Mouse (Mus musculus): ENCODE data around the gene BC025920. TPM values are rescaled to one million over a fixed set of nuclear protein-coding genes. Genes with fewer than 3 reads are reported as not detected.

The BC025920 gene
- polyA plus RNA-seq, 1 experiment from 2014 or later, result 2.6 TPM

DNA sequence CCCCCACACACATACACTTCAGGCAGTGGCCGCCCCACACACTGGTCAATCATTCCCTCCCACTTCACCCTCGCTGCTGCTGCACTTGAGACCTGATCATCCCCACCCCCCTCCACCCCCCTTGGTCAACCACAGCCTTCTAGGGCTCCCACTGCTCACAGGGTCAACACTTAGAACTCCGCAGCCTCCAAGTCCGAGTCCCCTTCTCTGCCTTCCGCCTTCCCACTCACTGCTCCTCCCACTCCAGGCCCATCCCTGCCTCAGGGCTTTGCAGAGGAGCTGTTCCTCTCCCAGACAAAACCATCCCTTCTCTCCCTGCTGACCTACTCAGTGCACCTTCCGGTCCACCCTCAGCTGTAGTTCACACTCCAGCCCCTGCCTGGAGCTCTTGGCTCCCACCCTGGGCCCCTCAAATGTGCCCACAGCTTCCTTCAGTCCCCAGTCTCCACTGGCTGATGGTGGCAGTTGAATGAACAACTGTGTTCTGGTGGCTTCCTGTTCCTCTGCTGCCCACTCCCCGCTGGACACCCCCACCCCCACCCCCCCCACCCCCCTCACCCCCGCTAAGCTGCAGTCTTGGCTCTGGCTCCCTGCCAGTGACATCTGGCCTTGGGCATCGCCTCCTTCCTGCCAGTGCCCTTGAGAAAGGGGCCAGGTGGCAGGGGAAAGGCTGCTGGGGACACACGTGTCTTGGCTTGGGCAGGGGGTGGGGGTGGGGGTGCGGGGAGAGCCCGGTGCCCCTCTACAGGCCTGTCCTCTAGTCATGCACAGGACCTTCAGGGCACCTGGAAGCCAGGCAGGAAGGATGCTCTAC, 8.7 kb upstream of the BC025920 start:
- peak overlapping the region; percentile 31; the same call in 1 of the 2 replicates for H3K9ac ChIP-seq (replicated peaks)
- ATAC-seq (ENCODE audit: low FRiP score, low read depth), result peak; percentile 21; the same call in 1 of the 2 replicates
- WGBS, result 12% methylated on average over 12 of the region's 12 CpGs
- H3K27ac ChIP-seq (replicated peaks), result peak overlapping the region; percentile 65
- H3K9me3 ChIP-seq, result no peaks in the 10 kb centered on the region
- no peaks in the 10 kb centered on the region for H3K36me3 ChIP-seq
- peak overlapping the region; percentile 42 for H3K4me2 ChIP-seq (replicated peaks)
- peaks cover 95% of the 10 kb centered on the region for H3K27me3 ChIP-seq
- H3K4me1 ChIP-seq, result peaks cover 44% of the 10 kb centered on the region
- no peak overlapping the region for H3K4me3 ChIP-seq

DNA sequence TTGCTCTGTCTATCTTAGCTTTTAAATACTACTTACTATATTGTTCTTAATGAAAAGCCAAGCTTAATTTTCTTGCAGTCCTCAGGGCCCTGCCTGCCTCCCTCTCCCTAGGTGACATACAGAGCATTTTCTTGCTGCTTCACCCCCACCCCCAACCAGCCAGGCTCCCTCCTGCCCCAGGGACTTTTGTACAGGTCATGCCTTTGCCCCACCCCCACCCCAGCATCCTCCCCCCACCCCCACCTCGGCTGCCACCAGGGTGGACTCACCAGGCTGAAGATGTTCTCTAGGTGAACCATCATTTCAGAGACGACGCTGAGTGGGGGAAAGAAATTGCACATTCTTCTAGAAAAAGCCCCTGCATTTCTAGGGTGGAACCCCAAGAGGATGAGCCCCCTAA, 7.7 kb upstream of the BC025920 start:
- ATAC-seq (ENCODE audit: low FRiP score, low read depth), result no peak
- H3K27me3 ChIP-seq, result peaks cover 90% of the 10 kb centered on the region
- 38% methylated on average over 3 of the region's 3 CpGs for WGBS
- no peaks in the 10 kb centered on the region for H3K36me3 ChIP-seq
- H3K4me2 ChIP-seq (replicated peaks), result no peak overlapping the region
- no peak overlapping the region for H3K9ac ChIP-seq (replicated peaks)
- H3K4me3 ChIP-seq, result no peak overlapping the region
- no peaks in the 10 kb centered on the region for H3K9me3 ChIP-seq
- no peak overlapping the region for H3K27ac ChIP-seq (replicated peaks)
- peaks cover 49% of the 10 kb centered on the region for H3K4me1 ChIP-seq

DNA sequence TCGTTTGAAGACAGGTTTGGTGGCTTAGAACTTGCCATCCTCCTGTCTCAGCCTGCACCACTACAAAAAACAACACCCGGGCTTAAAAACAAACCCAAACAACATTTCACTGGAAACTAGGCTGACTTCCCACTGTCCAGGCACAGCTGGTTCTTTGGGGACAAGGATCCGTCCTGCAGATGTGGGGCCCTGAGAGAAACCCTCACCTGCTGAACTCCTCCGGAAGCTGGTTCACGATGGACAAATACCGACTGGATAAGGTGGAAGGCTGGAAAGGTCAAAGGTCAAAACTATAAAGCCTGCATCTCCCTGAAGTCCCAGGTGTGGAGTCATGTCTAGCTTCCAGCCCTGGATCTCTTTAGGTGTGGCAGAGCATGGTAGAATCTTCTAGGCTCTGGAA, 7.2 kb upstream of the BC025920 start:
- no peak for ATAC-seq (ENCODE audit: low FRiP score, low read depth)
- H3K4me3 ChIP-seq, result no peak overlapping the region
- peaks cover 49% of the 10 kb centered on the region for H3K4me1 ChIP-seq
- H3K27me3 ChIP-seq, result peaks cover 85% of the 10 kb centered on the region
- no peaks in the 10 kb centered on the region for H3K9me3 ChIP-seq
- 53% methylated on average over 6 of the region's 6 CpGs for WGBS
- no peaks in the 10 kb centered on the region for H3K36me3 ChIP-seq
- no peak overlapping the region for H3K9ac ChIP-seq (replicated peaks)
- no peak overlapping the region for H3K4me2 ChIP-seq (replicated peaks)
- no peak overlapping the region for H3K27ac ChIP-seq (replicated peaks)

DNA sequence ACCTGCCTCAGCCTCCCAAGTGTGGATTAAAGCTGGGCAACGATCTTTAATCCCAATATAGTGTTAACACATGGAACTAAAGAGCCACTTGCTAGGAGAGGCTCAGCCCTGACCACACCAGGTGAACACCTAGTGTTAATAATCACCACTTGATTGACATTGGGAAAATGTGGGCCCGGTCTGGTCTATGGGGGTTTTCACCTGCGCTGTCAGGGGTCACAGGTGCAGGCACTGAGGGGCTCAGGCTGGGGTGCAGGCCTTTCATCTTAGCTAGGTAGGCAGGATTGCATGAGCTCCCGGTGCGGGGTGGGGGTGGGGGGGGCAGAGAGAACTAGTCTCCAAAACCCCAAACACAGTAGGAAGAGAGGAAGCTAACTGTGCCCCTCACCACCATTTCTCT, 6.4 kb upstream of the BC025920 start:
- H3K9me3 ChIP-seq, result no peaks in the 10 kb centered on the region
- H3K4me2 ChIP-seq (replicated peaks), result no peak overlapping the region
- peaks cover 78% of the 10 kb centered on the region for H3K27me3 ChIP-seq
- H3K4me3 ChIP-seq, result no peak overlapping the region
- no peak for ATAC-seq (ENCODE audit: low FRiP score, low read depth)
- no peak overlapping the region for H3K27ac ChIP-seq (replicated peaks)
- 84% methylated on average over 5 of the region's 5 CpGs for WGBS
- H3K4me1 ChIP-seq, result peaks cover 49% of the 10 kb centered on the region
- no peaks in the 10 kb centered on the region for H3K36me3 ChIP-seq
- no peak overlapping the region for H3K9ac ChIP-seq (replicated peaks)

DNA sequence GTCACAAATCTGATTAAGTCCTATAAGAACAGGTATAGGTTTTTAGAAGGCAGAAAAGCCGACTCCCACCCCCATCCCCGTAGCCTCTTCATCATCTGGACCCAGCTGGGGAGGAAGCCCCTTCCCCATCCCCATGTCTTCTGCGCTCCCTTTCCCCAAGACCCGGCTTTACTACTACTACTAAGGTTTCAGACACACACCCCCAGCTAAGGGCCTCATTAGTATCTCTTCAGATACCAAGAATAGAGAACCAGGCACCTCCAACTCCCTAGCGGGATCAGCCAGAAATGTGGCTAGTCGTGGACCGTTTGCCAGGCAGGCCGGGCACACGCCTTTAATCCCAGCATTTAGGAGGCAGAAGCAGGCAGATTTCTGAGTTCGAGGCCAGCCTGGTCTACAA, 6.0 kb upstream of the BC025920 start:
- Histone ChIP-seq H3K27me3 (peaks cover 73% of the 10 kb centered on the region), H3K4me1 (peaks cover 53% of the 10 kb centered on the region), H3K36me3 (no peaks in the 10 kb centered on the region), H3K27ac (replicated peaks) (no peak overlapping the region), H3K9me3 (no peaks in the 10 kb centered on the region), H3K9ac (replicated peaks) (no peak overlapping the region), H3K4me2 (replicated peaks) (no peak overlapping the region), H3K4me3 (no peak overlapping the region)
- ATAC-seq (ENCODE audit: low FRiP score, low read depth), result no peak
- WGBS, result 58% methylated on average over 10 of the region's 10 CpGs

DNA sequence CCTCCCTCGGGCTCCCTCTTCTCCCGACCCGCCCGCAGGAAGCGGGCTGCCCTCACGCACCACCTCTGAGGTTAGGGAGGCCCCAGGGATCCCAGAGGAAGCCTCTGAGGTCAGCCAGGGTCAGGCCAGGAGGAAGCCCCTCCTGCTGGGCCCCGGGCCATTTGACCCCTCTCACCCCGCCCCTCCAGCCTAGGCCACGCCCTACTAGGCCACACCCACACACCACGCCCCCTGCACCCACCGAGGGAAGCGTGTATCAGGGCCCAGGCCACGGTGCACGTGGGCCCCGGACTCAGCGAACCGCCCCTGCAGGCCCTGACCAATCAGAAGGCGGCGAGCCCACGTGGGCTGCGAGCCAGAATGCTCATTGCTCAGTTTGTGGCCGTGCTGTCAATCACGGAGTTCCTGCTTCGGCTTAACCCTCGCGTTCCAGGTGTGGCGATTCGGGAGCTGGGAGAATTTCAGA, 5.3 kb upstream of the BC025920 start, which contains the start of gene Tle6:
TSS of gene Tle6 (minus strand) at position 336 of the 466 bp plus-strand sequence.
- Histone ChIP-seq H3K4me2 (replicated peaks) (peak within 1 kb of the TSS; percentile 44), H3K4me1 (peaks cover 55% of the 10 kb centered on the region), H3K9ac (replicated peaks) (no peak within 1 kb of the TSS), H3K9me3 (no peaks in the 10 kb centered on the region), H3K4me3 (peak within 1 kb of the TSS; percentile 24), H3K27me3 (peaks cover 66% of the 10 kb centered on the region), H3K27ac (replicated peaks) (no peak within 1 kb of the TSS), H3K36me3 (no peaks in the 10 kb centered on the region)
- WGBS, result under 1% methylated on average over 26 of the region's 28 CpGs
- ATAC-seq (ENCODE audit: low FRiP score, low read depth), result peak; percentile 76

DNA sequence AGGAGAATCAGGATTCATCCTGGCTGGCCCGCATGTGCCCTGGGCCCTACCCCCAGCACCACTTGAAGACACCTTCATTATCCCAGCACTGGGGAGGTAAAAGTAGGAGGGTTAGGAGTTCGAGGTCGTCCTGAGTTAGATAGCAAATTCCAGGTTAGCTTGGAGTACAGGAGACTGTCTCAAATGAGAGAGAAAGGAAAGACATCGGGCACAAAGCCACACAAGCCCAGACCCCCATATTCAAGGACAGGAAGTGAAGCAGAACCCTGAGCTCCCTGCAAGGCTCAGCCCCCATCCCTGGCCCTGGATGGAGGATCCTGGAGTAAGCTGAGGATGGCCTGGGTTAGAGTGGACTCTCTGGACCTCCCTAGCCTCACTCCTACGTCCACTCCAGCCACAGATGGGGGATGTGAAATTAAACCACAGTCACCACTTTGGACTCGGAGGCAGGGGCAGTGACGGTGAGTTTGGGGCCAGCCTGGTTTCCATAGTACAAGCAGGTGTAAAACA, 4.6 kb upstream of the BC025920 start:
- Histone ChIP-seq H3K9me3 (no peaks in the 10 kb centered on the region), H3K4me1 (peaks cover 49% of the 10 kb centered on the region), H3K27ac (replicated peaks) (no peak overlapping the region), H3K36me3 (no peaks in the 10 kb centered on the region), H3K9ac (replicated peaks) (no peak overlapping the region), H3K4me2 (replicated peaks) (peak overlapping the region; percentile 44; the same call in 1 of the 2 replicates), H3K27me3 (peaks cover 59% of the 10 kb centered on the region), H3K4me3 (no peak overlapping the region)
- 6% methylated on average over 7 of the region's 7 CpGs for WGBS
- ATAC-seq (ENCODE audit: low FRiP score, low read depth), result no peak

DNA sequence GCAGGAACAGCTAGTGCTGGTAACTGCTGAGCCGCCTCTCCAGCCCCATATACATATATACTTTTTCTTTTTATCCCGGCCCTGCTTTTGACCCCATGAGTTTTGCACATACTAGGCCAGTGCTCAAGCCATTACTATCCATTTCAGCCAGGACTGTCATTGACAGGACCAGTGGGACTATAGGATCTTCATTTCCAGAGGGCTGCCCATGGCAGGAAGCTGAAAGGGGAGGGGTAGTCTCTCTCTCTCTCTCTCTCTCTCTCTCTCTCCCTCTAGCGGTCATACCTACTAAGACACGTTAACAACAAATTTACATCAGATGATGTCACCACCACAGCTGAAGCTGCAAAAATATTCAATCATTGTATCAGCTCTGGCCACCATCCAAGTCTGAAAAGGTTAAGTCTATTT, 3.3 kb upstream of the BC025920 start:
- no peak overlapping the region for H3K4me2 ChIP-seq (replicated peaks)
- peaks cover 43% of the 10 kb centered on the region for H3K4me1 ChIP-seq
- H3K9ac ChIP-seq (replicated peaks), result no peak overlapping the region
- H3K9me3 ChIP-seq, result no peaks in the 10 kb centered on the region
- no peak overlapping the region for H3K4me3 ChIP-seq
- H3K27ac ChIP-seq (replicated peaks), result no peak overlapping the region
- H3K36me3 ChIP-seq, result no peaks in the 10 kb centered on the region
- 23% methylated on average over 4 of the region's 4 CpGs for WGBS
- ATAC-seq (ENCODE audit: low FRiP score, low read depth), result no peak
- peaks cover 46% of the 10 kb centered on the region for H3K27me3 ChIP-seq

DNA sequence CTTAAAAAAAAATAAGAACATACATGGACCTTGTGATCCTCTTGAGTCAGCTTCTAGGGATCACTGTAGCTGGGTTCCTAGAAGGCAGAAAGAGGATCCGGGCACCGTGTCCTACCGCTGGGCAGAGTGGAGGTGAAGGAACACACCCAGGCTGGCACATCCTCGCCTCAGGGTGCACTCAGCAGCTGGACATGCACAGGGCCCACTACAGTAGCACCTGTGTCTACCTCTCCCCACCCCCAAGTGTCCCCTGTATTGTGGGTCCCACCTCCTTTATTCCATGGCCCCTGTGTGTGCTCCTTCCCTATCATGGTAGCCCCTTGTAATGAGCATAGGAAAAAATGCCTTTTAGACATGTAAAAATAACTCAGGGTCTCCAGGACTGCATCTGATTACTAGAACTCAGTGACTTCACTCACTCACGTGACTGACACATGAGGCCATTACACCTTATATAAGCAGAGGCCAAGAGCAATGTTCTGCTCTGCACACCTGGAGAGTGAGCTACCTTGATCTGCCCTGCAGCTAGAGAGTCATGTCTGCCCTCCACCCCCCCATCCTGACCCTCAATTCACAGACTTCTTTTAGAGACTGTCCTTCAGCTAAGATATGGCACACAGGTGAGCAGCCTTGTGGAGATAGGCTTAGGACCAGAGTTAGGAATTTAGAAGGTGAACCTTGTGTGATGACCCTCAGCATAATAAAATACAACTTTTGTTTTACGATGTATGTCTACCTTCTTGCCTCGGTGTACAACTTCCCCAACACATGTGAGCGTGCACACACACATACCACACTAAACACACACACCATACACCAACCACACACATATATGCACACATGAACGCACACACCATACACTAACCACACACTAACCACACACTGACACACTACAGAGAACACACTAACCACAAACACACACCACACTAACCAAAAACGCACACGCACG, 1.8 kb upstream of the BC025920 start:
- H3K9me3 ChIP-seq, result no peaks in the 10 kb centered on the region
- H3K4me2 ChIP-seq (replicated peaks), result peak overlapping the region; percentile 64; the same call in 1 of the 2 replicates
- 81% methylated on average over 12 of the region's 12 CpGs for WGBS
- peaks cover 4% of the 10 kb centered on the region; the same call in 1 of the 2 replicates for H3K36me3 ChIP-seq
- H3K9ac ChIP-seq (replicated peaks), result no peak overlapping the region
- peak overlapping the region; percentile 93; the same call in 1 of the 2 replicates for H3K27ac ChIP-seq (replicated peaks)
- peaks cover 31% of the 10 kb centered on the region for H3K27me3 ChIP-seq
- ATAC-seq (ENCODE audit: low FRiP score, low read depth), result no peak
- no peak overlapping the region for H3K4me3 ChIP-seq
- H3K4me1 ChIP-seq, result peaks cover 41% of the 10 kb centered on the region

DNA sequence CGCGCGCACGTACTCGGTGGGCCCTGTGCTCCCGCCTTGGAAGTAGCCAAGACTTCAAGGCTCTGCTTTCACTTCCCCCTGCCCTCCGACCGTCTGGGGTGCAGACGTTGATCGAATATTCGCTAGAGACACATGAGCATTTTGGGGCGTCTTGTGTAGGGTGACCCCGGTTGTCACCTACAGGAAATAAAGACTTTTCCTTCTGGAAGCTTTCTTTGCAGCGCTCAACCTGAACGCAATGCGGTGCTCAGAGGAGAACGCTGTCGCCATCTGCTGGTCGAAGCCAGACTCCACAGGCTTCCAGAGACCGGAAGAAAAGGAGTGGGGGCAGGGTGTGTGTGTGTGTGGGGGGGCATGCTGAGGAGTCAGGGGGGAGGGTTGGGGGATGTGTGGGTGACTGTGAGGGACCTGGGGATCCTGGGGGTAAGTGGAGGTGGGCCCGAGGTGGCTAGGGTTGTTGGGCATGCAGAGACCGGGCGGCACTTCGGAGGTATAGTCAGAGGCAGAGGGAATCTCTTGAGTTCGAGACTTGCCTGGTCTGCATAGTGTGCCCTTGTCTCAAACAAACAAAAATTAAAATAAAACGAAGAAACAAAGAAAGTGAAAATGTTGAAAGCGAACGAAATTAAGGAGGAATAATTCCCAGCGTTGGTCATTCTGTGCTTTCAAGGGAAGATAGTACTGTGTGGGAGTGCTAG, 953 bp upstream of the BC025920 start:
- Histone ChIP-seq H3K27me3 (peaks cover 23% of the 10 kb centered on the region), H3K9me3 (no peaks in the 10 kb centered on the region), H3K27ac (replicated peaks) (peak overlapping the region; percentile 93), H3K36me3 (peaks cover 4% of the 10 kb centered on the region; the same call in 1 of the 2 replicates), H3K4me3 (peak overlapping the region; percentile 55), H3K4me1 (peaks cover 39% of the 10 kb centered on the region), H3K4me2 (replicated peaks) (peak overlapping the region; percentile 64), H3K9ac (replicated peaks) (peak overlapping the region; percentile 52; the same call in 1 of the 2 replicates)
- 20% methylated on average over 29 of the region's 29 CpGs for WGBS
- ATAC-seq (ENCODE audit: low FRiP score, low read depth), result peak; percentile 7; the same call in 1 of the 2 replicates

DNA sequence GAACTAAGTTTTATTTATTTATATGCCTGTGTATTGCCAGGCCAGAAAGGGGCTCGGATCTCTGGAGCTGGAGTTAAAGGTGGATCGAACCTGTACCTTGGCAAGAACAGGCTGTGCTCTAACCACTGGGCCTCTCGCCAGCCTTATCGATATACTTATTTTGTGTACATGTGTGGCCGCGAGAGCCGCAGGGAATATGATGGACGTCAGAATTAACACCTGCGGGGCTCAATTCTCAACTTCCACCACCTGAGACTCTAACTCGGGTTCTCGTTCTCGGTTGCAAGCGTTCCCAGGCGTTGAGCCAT, 450 bp upstream of the BC025920 start:
- Histone ChIP-seq H3K9me3 (no peaks in the 10 kb centered on the region), H3K27ac (replicated peaks) (peak overlapping the region; percentile 93), H3K36me3 (peaks cover 4% of the 10 kb centered on the region; the same call in 1 of the 2 replicates), H3K4me1 (peaks cover 37% of the 10 kb centered on the region), H3K9ac (replicated peaks) (peak overlapping the region; percentile 52; the same call in 1 of the 2 replicates), H3K4me2 (replicated peaks) (peak overlapping the region; percentile 64), H3K4me3 (peak overlapping the region; percentile 55), H3K27me3 (peaks cover 19% of the 10 kb centered on the region)
- peak; percentile 20 for ATAC-seq (ENCODE audit: low FRiP score, low read depth)
- 3% methylated on average over 14 of the region's 14 CpGs for WGBS
